Comparison of ENCODE assay signal across 19 mouse cellular contexts in the genomic region with DNA sequence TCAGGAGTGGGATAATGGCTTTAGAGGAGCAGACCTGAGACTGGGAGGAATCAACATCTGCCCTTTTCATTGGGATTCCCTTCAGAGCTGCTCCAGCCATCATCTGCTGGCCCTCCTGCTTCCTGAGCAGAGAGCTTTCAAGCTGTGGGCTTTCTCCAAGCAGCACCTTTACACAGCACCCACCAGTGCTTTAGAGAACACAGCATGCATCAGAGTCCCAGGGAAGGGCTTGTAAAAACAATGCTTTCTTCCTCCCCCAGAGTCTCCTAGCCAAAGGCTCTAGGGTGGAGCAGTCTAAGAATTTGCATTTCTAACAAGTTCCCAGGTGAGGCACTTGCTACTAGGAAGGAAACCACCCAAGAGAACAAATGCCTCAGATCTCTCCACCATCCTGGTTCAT. TPM values are rescaled to one million over a fixed set of nuclear protein-coding genes. Genes with fewer than 3 reads are reported as not detected.
"Had no signal": no experiment of that assay in that cellular context is flagged by ENCODE, and none has a peak within 500 bp of the region (broad histone marks: within the 10 kb centered on the region; RNA-seq: fewer than 3 reads in every experiment).

No protein-coding gene starts in this region.

- DNase-seq: kidney, adult 11 months; kidney, postnatal 10 days; kidney, postnatal 4 days; layer of hippocampus, postnatal 36 days; left cerebral cortex, postnatal 4 days; liver, embryonic 13.5 days; liver, postnatal 0 days; lung, postnatal 14 days; right cerebral cortex, postnatal 4 days; spleen, adult 18-20 months; thymus, adult 2 months; thymus, postnatal 25 days had no signal

- H3K36me3 ChIP-seq: liver, embryonic 13.5 days; lung, embryonic 15.5 days; neural tube, embryonic 12.5 days had no signal

- H3K9me3 ChIP-seq: liver, embryonic 13.5 days; lung, embryonic 15.5 days; megakaryocyte, embryonic 14.5 days; neural tube, embryonic 12.5 days had no signal

- H3K4me2 ChIP-seq: liver, embryonic 13.5 days; lung, embryonic 15.5 days; midbrain, embryonic 11.5 days; neural tube, embryonic 12.5 days had no signal

- H3K4me1 ChIP-seq: liver, embryonic 13.5 days; lung, embryonic 15.5 days; megakaryocyte, embryonic 14.5 days; neural tube, embryonic 12.5 days had no signal

- H3K4me3 ChIP-seq: liver, embryonic 13.5 days; lung, embryonic 15.5 days; megakaryocyte, embryonic 14.5 days; neural tube, embryonic 12.5 days had no signal

- H3K27me3 ChIP-seq: liver, embryonic 13.5 days; lung, embryonic 15.5 days; megakaryocyte, embryonic 14.5 days; neural tube, embryonic 12.5 days had no signal

- H3K27ac ChIP-seq: liver, embryonic 13.5 days; lung, embryonic 15.5 days; macrophage; neural tube, embryonic 12.5 days had no signal

- H3K9ac ChIP-seq: liver, embryonic 13.5 days; liver, postnatal 0 days; lung, embryonic 15.5 days; neural tube, embryonic 12.5 days had no signal

RNA-seq across cellular contexts. Expression of a gene that starts 29.6 kb away (rescaled TPM):
- total RNA-seq: monocyte, adult 5-6 weeks; neutrophil, adult 5-6 weeks had no signal
- polyA plus RNA-seq: macrophage had no signal
